14 mouse cellular contexts compared by ENCODE assay signal in the genomic region with DNA sequence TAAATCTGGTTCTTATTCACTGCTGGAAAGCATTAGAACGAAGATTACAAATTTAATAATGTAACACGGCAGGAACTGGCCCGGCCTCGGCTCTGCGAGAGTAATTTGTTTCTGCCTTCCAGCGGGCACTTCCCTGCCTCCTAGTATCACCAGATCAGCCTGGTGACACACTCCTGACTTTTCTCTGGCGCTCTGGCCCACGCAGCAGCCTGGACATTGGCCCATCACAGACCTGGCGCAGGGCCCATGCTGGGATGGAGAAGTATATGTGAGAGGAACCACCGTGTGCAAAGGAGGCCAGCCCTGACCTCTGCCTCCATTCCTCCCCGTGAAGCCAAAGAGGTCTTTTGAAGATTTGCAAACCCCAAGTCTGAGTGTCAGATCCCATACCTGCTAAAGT. TPM values are rescaled to one million over a fixed set of nuclear protein-coding genes. Genes with fewer than 3 reads are reported as not detected.
DNase-seq lines count a peak whose midpoint lies in the region; ATAC-seq lines count a peak whose summit lies in the region.
"Had no signal": no experiment of that assay in that cellular context is flagged by ENCODE, and none has a peak within 500 bp of the region (broad histone marks: within the 10 kb centered on the region; RNA-seq: fewer than 3 reads in every experiment).

No protein-coding gene starts in this region.

- H3K9me3 ChIP-seq in hindbrain, embryonic 16.5 days (ENCODE audit: control insufficient read depth, low read length), result no peaks in the 10 kb centered on the region
- no peaks in the 10 kb centered on the region for H3K9me3 ChIP-seq in hindbrain, embryonic 14.5 days (ENCODE audit: control insufficient read depth, low read length)
- H3K9me3 ChIP-seq: limb, embryonic 12.5 days; megakaryocyte, embryonic 14.5 days had no signal

- no peaks in the 10 kb centered on the region for H3K36me3 ChIP-seq in hindbrain, embryonic 16.5 days (ENCODE audit: control insufficient read depth, insufficient read depth, low read length)
- no peaks in the 10 kb centered on the region for H3K36me3 ChIP-seq in hindbrain, embryonic 14.5 days (replicated peaks; ENCODE audit: control insufficient read depth, insufficient read depth)
- H3K36me3 ChIP-seq: limb, embryonic 12.5 days had no signal

- no peak for ATAC-seq in hindbrain, embryonic 16.5 days
- no peak for ATAC-seq in hindbrain, embryonic 14.5 days (ENCODE audit: low FRiP score)

- 56% methylated on average over 11 of the region's 11 CpGs for WGBS in hindbrain, embryonic 16.5 days
- 70% methylated on average over 11 of the region's 11 CpGs for WGBS in hindbrain, embryonic 14.5 days

- no peak overlapping the region for H3K9ac ChIP-seq in hindbrain, embryonic 16.5 days (ENCODE audit: low read depth, low read length)
- H3K9ac ChIP-seq in hindbrain, embryonic 14.5 days, result no peak overlapping the region
- H3K9ac ChIP-seq: limb, embryonic 12.5 days had no signal

- H3K27ac ChIP-seq in hindbrain, embryonic 16.5 days (ENCODE audit: low read depth, low read length), result peak overlapping the region; percentile 39; the same call in 1 of the 2 replicates
- H3K27ac ChIP-seq in hindbrain, embryonic 14.5 days, result no peak overlapping the region
- H3K27ac ChIP-seq: limb, embryonic 12.5 days had no signal

- H3K4me2 ChIP-seq in hindbrain, embryonic 16.5 days (ENCODE audit: low read length), result no peak overlapping the region
- H3K4me2 ChIP-seq in hindbrain, embryonic 14.5 days (replicated peaks), result no peak overlapping the region
- H3K4me2 ChIP-seq: limb, embryonic 12.5 days had no signal

- no peak for DNase-seq in hindbrain, embryonic 14.5 days (ENCODE audit: low spot score)
- peak; percentile 87 to 94 for DNase-seq in adrenal gland, adult (ENCODE audit: inconsistent age in 2 of 2, low spot score in 1 of 2)
- DNase-seq in adrenal gland, postnatal 25 days, result peak; percentile 88
- peak; percentile 81 for DNase-seq in cerebellum, postnatal 14 days
- no peak for DNase-seq in Muller cell, postnatal 12 days (ENCODE audit: inconsistent ontology term)
- DNase-seq in left cerebral cortex, adult 11 months (ENCODE audit: low spot score), result no peak
- DNase-seq: kidney, adult 9 months; thymus, postnatal 25 days had no signal

- no peak overlapping the region for H3K4me3 ChIP-seq in hindbrain, embryonic 16.5 days (ENCODE audit: low read length)
- no peak overlapping the region for H3K4me3 ChIP-seq in hindbrain, embryonic 14.5 days (replicated peaks; ENCODE audit: low read length)
- H3K4me3 ChIP-seq: limb, embryonic 12.5 days; megakaryocyte, embryonic 14.5 days had no signal

- peaks cover 6% of the 10 kb centered on the region; the same call in 1 of the 2 replicates for H3K4me1 ChIP-seq in hindbrain, embryonic 16.5 days (ENCODE audit: control insufficient read depth, insufficient read depth, low read depth, low read length)
- H3K4me1 ChIP-seq in hindbrain, embryonic 14.5 days (replicated peaks; ENCODE audit: control insufficient read depth, insufficient read depth, low read length), result no peaks in the 10 kb centered on the region
- H3K4me1 ChIP-seq: limb, embryonic 12.5 days had no signal

- no peaks in the 10 kb centered on the region for H3K27me3 ChIP-seq in hindbrain, embryonic 16.5 days (replicated peaks; ENCODE audit: control insufficient read depth, insufficient read depth, low read length)
- H3K27me3 ChIP-seq in hindbrain, embryonic 14.5 days (ENCODE audit: control insufficient read depth, insufficient read depth, low read length), result no peaks in the 10 kb centered on the region

RNA-seq across cellular contexts. Expression of a gene that starts 15.0 kb away (rescaled TPM):
- 7.9 and 16.6 TPM in 2 replicates for polyA plus RNA-seq in hindbrain, embryonic 16.5 days (2015; fragmentation: Nextera tagmentation; extraction: Ambion mirVana)
- 7.1 and 8.9 TPM in 2 replicates for polyA plus RNA-seq in hindbrain, embryonic 14.5 days (2014; fragmentation: Nextera tagmentation; extraction: Ambion mirVana)
- 182 and 190 TPM in 2 replicates for total RNA-seq in adrenal gland, postnatal 25 days (2021)
- total RNA-seq: common myeloid progenitor, adult 5-6 weeks; hematopoietic stem cell, adult 5-6 weeks had no signal

RNA-seq across cellular contexts. Expression of a gene that starts 50.0 kb away (rescaled TPM):
- 0.24 and 0.30 TPM in 2 replicates for polyA plus RNA-seq in hindbrain, embryonic 16.5 days (2015; fragmentation: Nextera tagmentation; extraction: Ambion mirVana)
- 0.29 TPM in 1 of 2 replicates, not detected in the other for polyA plus RNA-seq in hindbrain, embryonic 14.5 days (2014; fragmentation: Nextera tagmentation; extraction: Ambion mirVana)
- not detected in 2 replicates for total RNA-seq in adrenal gland, postnatal 25 days (2021)
- total RNA-seq: common myeloid progenitor, adult 5-6 weeks; gastrocnemius, adult 8-10 months; hematopoietic stem cell, adult 5-6 weeks had no signal
- polyA plus RNA-seq: limb, embryonic 12.5 days had no signal

Comparison
In these comparisons a context has a peak if more than half of its experiments do, and no peak if none do; other contexts are left out.
1. DNase-seq: peak in adrenal gland, adult (2 of 2), adrenal gland, postnatal 25 days (single experiment) and cerebellum, postnatal 14 days (2 of 2); none in hindbrain, embryonic 14.5 days (single experiment), Muller cell, postnatal 12 days (single experiment) and left cerebral cortex, adult 11 months (single experiment).